Mouse (Mus musculus) liver, embryonic 16.5 days (tissue): ENCODE data around the gene Olfr1423. TPM values are rescaled to one million over a fixed set of nuclear protein-coding genes. Genes with fewer than 3 reads are reported as not detected.

Experiments used
- ATAC-seq: fragments of 200-750 bp; cut with Nextera tagmentation; 2 replicates; pipeline ENCODE4 v1.8.0; 2017; ENCODE audit warnings: low read depth, mild to moderate bottlenecking, moderate number of reproducible peaks, moderate library complexity
- H3K27ac ChIP-seq: fragments of 300-500 bp; sonication (generic); 2 replicates; pipeline ENCODE4 v1.5.1; 2014; ENCODE audit warnings: mild to moderate bottlenecking, low read length
- H3K27me3 ChIP-seq: fragments of 300-500 bp; sonication (generic); 2 replicates; pipeline ENCODE4 v1.6.1; 2014; ENCODE audit warnings: low read depth, low read length, mixed read lengths; ENCODE audit not compliant: control insufficient read depth, insufficient read depth
- H3K36me3 ChIP-seq: fragments of 300-500 bp; sonication (generic); 2 replicates; pipeline ENCODE4 v1.6.1; 2014; ENCODE audit warnings: mild to moderate bottlenecking; ENCODE audit not compliant: control insufficient read depth, insufficient read depth
- H3K4me1 ChIP-seq: fragments of 300-500 bp; sonication (generic); 2 replicates; pipeline ENCODE4 v1.6.1; 2014; ENCODE audit warnings: low read depth, low read length, mixed read lengths; ENCODE audit not compliant: control insufficient read depth
- H3K4me2 ChIP-seq: fragments of 300-500 bp; sonication (generic); 2 replicates; pipeline ENCODE4 v1.6.1; 2014; ENCODE audit warnings: low read depth, low read length, mixed read lengths
- H3K4me3 ChIP-seq: fragments of 300-500 bp; sonication (generic); 2 replicates; pipeline ENCODE4 v1.5.1; 2014; ENCODE audit warnings: low read depth, mild to moderate bottlenecking, low read length
- H3K9ac ChIP-seq: fragments of 300-500 bp; sonication (generic); 2 replicates; pipeline ENCODE4 v1.6.1; 2014; ENCODE audit warnings: low read depth, low read length
- H3K9me3 ChIP-seq: fragments of 300-500 bp; sonication (generic); replicated peaks from 2 replicates; pipeline ENCODE4 v1.6.1; 2016; ENCODE audit warnings: low read length; ENCODE audit not compliant: control insufficient read depth
- WGBS: fragments of 180-500 bp; shearing (Covaris S2); extraction: QIAGEN DNeasy Blood & Tissue Kit; methylation state at CpG from one replicate; pipeline ENCODE4 v1.1.7; 2014; ENCODE audit not compliant: insufficient replicate concordance; 5-methylcytosine and 5-hydroxymethylcytosine counted together
- polyA plus RNA-seq: library from polyadenylated mRNA; unstranded; fragments of >200 nt; fragmentation: Nextera tagmentation; extraction: Ambion mirVana; gene quantifications from 2 replicates; pipeline ENCODE4 v1.2.1, GENCODE M21; 2015

The Olfr1423 gene
- polyA plus RNA-seq, 1 experiment from 2014 or later = 0.01 TPM

- 46% methylated on average over 14 of the region's 14 CpGs for WGBS
- Histone ChIP-seq H3K36me3 (no peaks in the 10 kb centered on the region), H3K9me3 (no peaks in the 10 kb centered on the region), H3K4me1 (peaks cover 31% of the 10 kb centered on the region), H3K4me3 (peak overlapping the region; percentile 9; the same call in 1 of the 2 replicates), H3K27ac (no peak overlapping the region), H3K27me3 (no peaks in the 10 kb centered on the region), H3K9ac (no peak overlapping the region), H3K4me2 (peak overlapping the region; percentile 49)
- ATAC-seq = no peak
Measured at GRCm38 (mm10) chr19:12002791-12003190, 38.3 kb downstream of the Olfr1423 start.

- H3K9me3 ChIP-seq = no peaks in the 10 kb centered on the region
- WGBS = under 1% methylated on average over 11 of the region's 11 CpGs
- peak overlapping the region; percentile 36 for H3K9ac ChIP-seq
- H3K4me2 ChIP-seq = peak overlapping the region; percentile 49
- peak overlapping the region; percentile 9 for H3K4me3 ChIP-seq
- ATAC-seq = peak; percentile 68
- H3K4me1 ChIP-seq = peaks cover 27% of the 10 kb centered on the region
- no peaks in the 10 kb centered on the region for H3K27me3 ChIP-seq
- no peak overlapping the region for H3K27ac ChIP-seq
- no peaks in the 10 kb centered on the region for H3K36me3 ChIP-seq
Measured at GRCm38 (mm10) chr19:12002125-12002524, 39.0 kb downstream of the Olfr1423 start.

DNA sequence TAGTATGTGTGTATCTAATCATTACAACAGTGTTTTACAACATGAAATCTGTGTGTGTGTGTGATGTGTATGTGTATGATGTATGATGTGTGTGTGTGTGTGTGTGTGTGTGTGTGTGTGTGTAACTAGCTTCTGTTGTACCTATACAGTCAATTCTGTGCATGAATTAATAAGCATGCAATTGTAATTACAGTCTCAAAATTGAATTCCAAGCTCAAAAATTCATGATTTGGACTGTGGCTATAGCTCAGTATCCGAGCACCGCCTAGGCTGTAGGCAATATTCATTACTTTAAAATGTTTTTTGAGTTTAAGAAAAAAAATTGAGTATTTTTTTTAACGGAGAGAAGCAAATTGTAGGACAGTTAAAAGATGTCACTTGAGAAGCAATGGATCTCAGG lies 39.4 kb downstream of the Olfr1423 start:
- no peaks in the 10 kb centered on the region for H3K27me3 ChIP-seq
- no peak overlapping the region for H3K9ac ChIP-seq
- no peak for ATAC-seq
- H3K4me2 ChIP-seq = 0 out of 2 replicates have a peak overlapping the region, but pooled peaks have one; percentile 29
- H3K4me1 ChIP-seq = peaks cover 22% of the 10 kb centered on the region
- H3K36me3 ChIP-seq = no peaks in the 10 kb centered on the region
- H3K4me3 ChIP-seq = no peak overlapping the region
- H3K27ac ChIP-seq = no peak overlapping the region
- no peaks in the 10 kb centered on the region for H3K9me3 ChIP-seq
- WGBS = 18% methylated on average over 3 of the region's 3 CpGs

DNA sequence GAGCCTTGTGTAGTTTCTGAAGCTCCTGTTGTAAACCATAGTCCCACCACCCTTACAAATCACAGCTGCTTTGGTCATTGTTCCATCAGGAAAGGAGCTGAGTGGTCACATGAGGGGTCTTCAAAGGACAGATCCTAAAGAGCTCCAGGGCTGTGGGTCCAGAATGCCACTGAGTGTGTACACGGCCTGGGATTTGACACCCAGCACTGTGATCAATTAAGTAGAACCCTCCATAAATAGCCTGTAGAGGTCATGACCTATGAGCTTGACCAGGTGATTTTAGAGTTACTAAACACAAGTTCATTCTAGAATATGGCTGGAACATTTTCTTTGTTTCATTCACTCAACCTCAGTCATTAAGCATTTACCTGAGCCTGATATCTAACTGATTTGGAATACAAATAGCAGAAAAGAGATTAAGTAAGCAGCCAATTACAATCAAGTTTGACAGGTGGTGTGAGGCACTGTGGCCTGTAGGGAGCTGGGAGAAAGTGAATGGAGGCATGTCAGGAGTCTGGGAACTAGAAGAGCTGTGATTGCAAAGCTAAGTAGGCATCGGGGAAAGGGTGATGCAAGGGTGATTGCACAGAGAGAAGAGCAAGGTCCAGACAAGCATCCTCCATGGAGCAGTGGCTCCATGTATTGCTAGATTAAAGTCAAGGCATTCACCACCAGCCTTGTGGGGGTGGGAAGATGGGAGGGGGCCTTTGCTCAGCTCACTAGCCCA lies 45.2 kb downstream of the Olfr1423 start:
- ATAC-seq = peak; percentile 62
- 55% methylated on average over 2 of the region's 2 CpGs for WGBS
- Histone ChIP-seq H3K9ac (no peak overlapping the region), H3K9me3 (no peaks in the 10 kb centered on the region), H3K27ac (no peak overlapping the region), H3K4me2 (no peak overlapping the region), H3K36me3 (peaks cover 7% of the 10 kb centered on the region), H3K4me1 (0 out of 2 replicates have a peak, but pooled peaks cover 2% of the 10 kb centered on the region), H3K4me3 (no peak overlapping the region), H3K27me3 (no peaks in the 10 kb centered on the region)

GRCm38 (mm10) chr19:11994703-11995431 lies 46.2 kb downstream of the Olfr1423 start:
- Histone ChIP-seq H3K4me1 (0 out of 2 replicates have a peak, but pooled peaks cover 2% of the 10 kb centered on the region), H3K27ac (no peak overlapping the region), H3K36me3 (peaks cover 10% of the 10 kb centered on the region), H3K9me3 (no peaks in the 10 kb centered on the region), H3K4me3 (no peak overlapping the region), H3K4me2 (no peak overlapping the region), H3K27me3 (no peaks in the 10 kb centered on the region), H3K9ac (no peak overlapping the region)
- WGBS = 73% methylated on average over 6 of the region's 6 CpGs
- ATAC-seq = no peak

- ATAC-seq = no peak
- no peak overlapping the region for H3K9ac ChIP-seq
- no peaks in the 10 kb centered on the region for H3K9me3 ChIP-seq
- 0 out of 2 replicates have a peak, but pooled peaks cover 2% of the 10 kb centered on the region for H3K4me1 ChIP-seq
- no peak overlapping the region for H3K4me3 ChIP-seq
- H3K27ac ChIP-seq = no peak overlapping the region
- H3K4me2 ChIP-seq = no peak overlapping the region
- 58% methylated on average over 10 of the region's 10 CpGs for WGBS
- peaks cover 22% of the 10 kb centered on the region for H3K36me3 ChIP-seq
- H3K27me3 ChIP-seq = no peaks in the 10 kb centered on the region
Measured at GRCm38 (mm10) chr19:11992441-11993029, 48.6 kb downstream of the Olfr1423 start.

DNA sequence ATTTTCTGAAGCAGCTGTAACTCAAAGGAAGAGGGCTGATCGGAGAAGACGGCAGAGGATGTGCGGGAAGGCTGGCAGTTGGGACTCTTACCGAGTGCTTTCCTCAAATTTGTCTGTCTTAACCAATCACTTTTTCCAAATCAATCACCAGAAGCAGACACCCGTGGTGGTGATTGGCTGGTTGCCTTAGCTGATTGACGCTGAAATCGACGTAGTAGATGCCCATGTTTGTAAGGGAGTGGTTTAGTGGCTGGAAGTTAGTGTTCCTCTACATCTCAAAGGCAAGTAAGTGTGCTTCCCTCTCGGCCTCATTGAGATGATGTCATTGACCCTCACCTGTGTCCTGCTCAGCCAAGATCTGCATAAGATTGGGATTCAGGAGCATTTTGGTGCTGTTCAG lies 49.1 kb downstream of the Olfr1423 start:
- WGBS = 79% methylated on average over 9 of the region's 9 CpGs
- no peaks in the 10 kb centered on the region for H3K27me3 ChIP-seq
- peaks cover 26% of the 10 kb centered on the region for H3K36me3 ChIP-seq
- no peak overlapping the region for H3K27ac ChIP-seq
- H3K4me3 ChIP-seq = no peak overlapping the region
- H3K9me3 ChIP-seq = no peaks in the 10 kb centered on the region
- 0 out of 2 replicates have a peak, but pooled peaks cover 2% of the 10 kb centered on the region for H3K4me1 ChIP-seq
- no peak for ATAC-seq
- H3K9ac ChIP-seq = no peak overlapping the region
- H3K4me2 ChIP-seq = no peak overlapping the region

DNA sequence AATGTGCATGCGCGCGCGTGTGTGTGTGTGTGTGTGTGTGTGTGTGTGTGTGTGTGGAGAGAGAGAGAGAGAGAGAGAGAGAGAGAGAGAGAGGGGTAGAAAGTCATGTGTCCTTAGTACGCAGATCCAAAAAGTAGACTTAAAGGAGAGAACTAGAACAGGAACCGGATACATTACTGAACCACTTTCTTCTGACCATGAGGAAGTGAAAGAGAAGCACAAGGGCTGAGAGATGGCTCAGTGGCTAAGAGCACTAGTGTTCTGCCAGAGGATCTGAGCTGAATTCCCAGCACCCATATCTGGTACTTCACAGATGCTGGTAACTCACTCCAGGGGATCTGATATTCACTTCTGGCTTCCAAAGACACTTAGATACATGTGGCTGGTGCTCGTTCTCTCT lies 51.8 kb downstream of the Olfr1423 start:
- H3K4me3 ChIP-seq = no peak overlapping the region
- no peaks in the 10 kb centered on the region for H3K4me1 ChIP-seq
- WGBS = 88% methylated on average over 7 of the region's 7 CpGs
- H3K9ac ChIP-seq = no peak overlapping the region
- H3K27ac ChIP-seq = no peak overlapping the region
- H3K36me3 ChIP-seq = peaks cover 28% of the 10 kb centered on the region
- H3K9me3 ChIP-seq = no peaks in the 10 kb centered on the region
- no peak overlapping the region for H3K4me2 ChIP-seq
- ATAC-seq = no peak
- H3K27me3 ChIP-seq = no peaks in the 10 kb centered on the region

- peaks cover 43% of the 10 kb centered on the region for H3K36me3 ChIP-seq
- no peak overlapping the region for H3K9ac ChIP-seq
- no peaks in the 10 kb centered on the region for H3K4me1 ChIP-seq
- no peaks in the 10 kb centered on the region for H3K9me3 ChIP-seq
- H3K4me2 ChIP-seq = no peak overlapping the region
- ATAC-seq = no peak
- no peak overlapping the region for H3K4me3 ChIP-seq
- H3K27me3 ChIP-seq = no peaks in the 10 kb centered on the region
- H3K27ac ChIP-seq = no peak overlapping the region
- 84% methylated on average over 3 of the region's 3 CpGs for WGBS
Measured at GRCm38 (mm10) chr19:11987841-11988240, 53.3 kb downstream of the Olfr1423 start.
